Mouse (Mus musculus) spleen, adult 2 months (tissue): ENCODE data around the gene Prss56.

ENCODE experiments used
- CTCF ChIP-seq: fragments of 200-500 bp; IDR thresholded peaks from 2 replicates; pipeline ENCODE4 v1.5.1; 2011; ENCODE audit warnings: mild to moderate bottlenecking, inconsistent platforms; ENCODE audit not compliant: insufficient read depth, insufficient read length, insufficient replicate concordance; ENCODE audit errors: extremely low read depth
- POLR2A ChIP-seq: fragments of 200-500 bp; IDR thresholded peaks from 2 replicates; pipeline ENCODE4 v1.6.1; 2011; ENCODE audit warnings: low read depth, low read length, inconsistent platforms

GRCm38 (mm10) chr1:87164796-87165184 is 18.3 kb upstream of the Prss56 start:
- TF ChIP-seq POLR2A (no peak), CTCF (no peak)
